Mouse (Mus musculus) embryonic facial prominence, embryonic 14.5 days (tissue): ENCODE data around the gene Ugt1a10. TPM values are rescaled to one million over a fixed set of nuclear protein-coding genes. Genes with fewer than 3 reads are reported as not detected.

Experiments used
- ATAC-seq: fragments of 200-750 bp; cut with Nextera tagmentation; 2 replicates; pipeline ENCODE4 v1.8.0; 2017; ENCODE audit warnings: low read depth, moderate number of reproducible peaks, moderate TSS enrichment
- DNase-seq: peaks from one replicate; pipeline ENCODE4 v3.0.0-alpha.2; 2015; ENCODE audit warnings: low spot score
- H3K27ac ChIP-seq: fragments of 300-500 bp; sonication (generic); replicated peaks from 2 replicates; pipeline ENCODE4 v1.5.1; 2014; ENCODE audit warnings: low read depth, mild to moderate bottlenecking, low read length, moderate library complexity
- H3K27me3 ChIP-seq: fragments of 300-500 bp; sonication (generic); replicated peaks from 2 replicates; pipeline ENCODE4 v1.6.1; 2014; ENCODE audit warnings: low read length; ENCODE audit not compliant: control insufficient read depth, insufficient read depth
- H3K36me3 ChIP-seq: fragments of 300-500 bp; sonication (generic); 2 replicates; pipeline ENCODE4 v1.6.1; 2014; ENCODE audit warnings: low read length, mixed read lengths; ENCODE audit not compliant: control insufficient read depth, insufficient read depth
- H3K4me1 ChIP-seq: fragments of 300-500 bp; sonication (generic); 2 replicates; pipeline ENCODE4 v1.6.1; 2014; ENCODE audit warnings: antibody characterized with exemption, low read length; ENCODE audit not compliant: control insufficient read depth, insufficient read depth
- H3K4me2 ChIP-seq: fragments of 300-500 bp; sonication (generic); 2 replicates; pipeline ENCODE4 v1.6.1; 2014; ENCODE audit warnings: low read depth, mild to moderate bottlenecking, low read length, moderate library complexity, mixed read lengths
- H3K4me3 ChIP-seq: fragments of 300-500 bp; sonication (generic); 2 replicates; pipeline ENCODE4 v1.5.1; 2014; ENCODE audit warnings: low read depth, mild to moderate bottlenecking, low read length
- H3K9ac ChIP-seq: fragments of 300-500 bp; sonication (generic); 2 replicates; pipeline ENCODE4 v1.6.1; 2014; ENCODE audit warnings: low read depth, mild to moderate bottlenecking, low read length, moderate library complexity, mixed read lengths
- H3K9me3 ChIP-seq: fragments of 300-500 bp; sonication (generic); 2 replicates; pipeline ENCODE4 v1.6.1; 2016; ENCODE audit warnings: low read length; ENCODE audit not compliant: control insufficient read depth
- WGBS: fragments of 180-500 bp; shearing (Covaris S2); extraction: QIAGEN DNeasy Blood & Tissue Kit; methylation state at CpG from one replicate; pipeline ENCODE4 v1.1.7; 2014; 5-methylcytosine and 5-hydroxymethylcytosine counted together
- polyA plus RNA-seq: library from polyadenylated mRNA; unstranded; fragments of >200 nt; fragmentation: Nextera tagmentation; extraction: Ambion mirVana; gene quantifications from 2 replicates; pipeline ENCODE4 v1.2.1, GENCODE M21; 2014

Ugt1a10 gene
- polyA plus RNA-seq, 1 experiment from 2014 or later = not detected

- Histone ChIP-seq H3K9ac (no peak overlapping the region), H3K27me3 (no peaks in the 10 kb centered on the region), H3K27ac (no peak overlapping the region), H3K4me3 (no peak overlapping the region), H3K36me3 (no peaks in the 10 kb centered on the region), H3K9me3 (peaks cover 99% of the 10 kb centered on the region), H3K4me2 (no peak overlapping the region), H3K4me1 (no peaks in the 10 kb centered on the region)
- DNase-seq (no peak), ATAC-seq (no peak)
- WGBS = 73% methylated on average over 6 of the region's 6 CpGs
Measured at GRCm38 (mm10) chr1:88230981-88231802, 176.0 kb downstream of the Ugt1a10 start.

- Histone ChIP-seq H3K9ac (no peak overlapping the region), H3K4me2 (no peak overlapping the region), H3K4me3 (no peak overlapping the region), H3K27ac (no peak overlapping the region), H3K36me3 (no peaks in the 10 kb centered on the region), H3K4me1 (no peaks in the 10 kb centered on the region), H3K9me3 (peaks cover 95% of the 10 kb centered on the region), H3K27me3 (no peaks in the 10 kb centered on the region)
- DNase-seq (no peak), ATAC-seq (no peak)
- 68% methylated on average over 7 of the region's 7 CpGs for WGBS
Measured at GRCm38 (mm10) chr1:88231803-88232499, 176.8 kb downstream of the Ugt1a10 start.

- Histone ChIP-seq H3K4me2 (no peak overlapping the region), H3K4me1 (no peaks in the 10 kb centered on the region), H3K9ac (no peak overlapping the region), H3K36me3 (no peaks in the 10 kb centered on the region), H3K27me3 (no peaks in the 10 kb centered on the region), H3K27ac (no peak overlapping the region), H3K4me3 (no peak overlapping the region), H3K9me3 (peaks cover 95% of the 10 kb centered on the region)
- no peak for DNase-seq
- no peak for ATAC-seq
- WGBS = 53% methylated on average over 3 of the region's 3 CpGs
Measured at GRCm38 (mm10) chr1:88232664-88233380, 177.6 kb downstream of the Ugt1a10 start.

- H3K4me2 ChIP-seq = no peak overlapping the region
- no peaks in the 10 kb centered on the region for H3K36me3 ChIP-seq
- H3K27me3 ChIP-seq = no peaks in the 10 kb centered on the region
- no peak for ATAC-seq
- peaks cover 95% of the 10 kb centered on the region for H3K9me3 ChIP-seq
- no peak overlapping the region for H3K4me3 ChIP-seq
- H3K4me1 ChIP-seq = no peaks in the 10 kb centered on the region
- H3K27ac ChIP-seq = no peak overlapping the region
- no peak for DNase-seq
- WGBS = 63% methylated on average over 14 of the region's 14 CpGs
- H3K9ac ChIP-seq = no peak overlapping the region
Measured at GRCm38 (mm10) chr1:88233421-88234247, 178.4 kb downstream of the Ugt1a10 start.

GRCm38 (mm10) chr1:88234248-88234610 lies 179.0 kb downstream of the Ugt1a10 start:
- Histone ChIP-seq H3K4me1 (no peaks in the 10 kb centered on the region), H3K4me2 (no peak overlapping the region), H3K9ac (no peak overlapping the region), H3K27ac (no peak overlapping the region), H3K27me3 (no peaks in the 10 kb centered on the region), H3K4me3 (no peak overlapping the region), H3K9me3 (peaks cover 95% of the 10 kb centered on the region), H3K36me3 (no peaks in the 10 kb centered on the region)
- WGBS = 62% methylated on average over 4 of the region's 4 CpGs
- ATAC-seq (no peak), DNase-seq (no peak)

- DNase-seq = no peak
- Histone ChIP-seq H3K27me3 (no peaks in the 10 kb centered on the region), H3K4me1 (no peaks in the 10 kb centered on the region), H3K36me3 (no peaks in the 10 kb centered on the region), H3K27ac (no peak overlapping the region), H3K4me3 (no peak overlapping the region), H3K9me3 (peaks cover 95% of the 10 kb centered on the region), H3K9ac (no peak overlapping the region), H3K4me2 (no peak overlapping the region)
- no peak for ATAC-seq
- 45% methylated on average over 5 of the region's 5 CpGs for WGBS
Measured at GRCm38 (mm10) chr1:88234646-88235045, 179.5 kb downstream of the Ugt1a10 start.

GRCm38 (mm10) chr1:88235046-88235893 lies 180.1 kb downstream of the Ugt1a10 start:
- no peak overlapping the region for H3K4me2 ChIP-seq
- peaks cover 95% of the 10 kb centered on the region for H3K9me3 ChIP-seq
- H3K27ac ChIP-seq = no peak overlapping the region
- no peak overlapping the region for H3K4me3 ChIP-seq
- H3K27me3 ChIP-seq = no peaks in the 10 kb centered on the region
- 64% methylated on average over 11 of the region's 11 CpGs for WGBS
- no peak overlapping the region for H3K9ac ChIP-seq
- no peak for DNase-seq
- H3K4me1 ChIP-seq = no peaks in the 10 kb centered on the region
- no peak for ATAC-seq
- H3K36me3 ChIP-seq = no peaks in the 10 kb centered on the region
